Mouse (Mus musculus) C2C12 (cell line): ENCODE results near the gene Mum1.

Experiments used
- CEBPB ChIP-seq: IDR thresholded peaks from one replicate; pipeline ENCODE4 v1.6.1; 2011; ENCODE audit warnings: low read depth, mild to moderate bottlenecking, control low read depth, moderate library complexity
- CTCF ChIP-seq: IDR thresholded peaks from one replicate; pipeline ENCODE4 v1.5.1; 2011; ENCODE audit not compliant: control insufficient read depth, insufficient read depth, insufficient read length
- MAX ChIP-seq: IDR thresholded peaks from one replicate; pipeline ENCODE4 v1.6.1; 2011; ENCODE audit warnings: mild to moderate bottlenecking, control low read depth
- MYOG ChIP-seq: IDR thresholded peaks from one replicate; pipeline ENCODE4 v1.6.1; 2011; ENCODE audit not compliant: control insufficient read depth, insufficient read length; ENCODE audit errors: extremely low read depth
- USF1 ChIP-seq: IDR thresholded peaks from one replicate; pipeline ENCODE4 v1.6.1; 2011; ENCODE audit warnings: low read depth, mild to moderate bottlenecking, control low read depth, moderate library complexity

GRCm38 (mm10) chr10:80252493-80253274 lies 26.4 kb downstream of the Mum1 start:
- TF ChIP-seq CTCF: no peak
- no peak for TF ChIP-seq USF1
- no peak for TF ChIP-seq MYOG
- no peak for TF ChIP-seq MAX
- no peak for TF ChIP-seq CEBPB
